In genomic region chr3:40540567-40541554, GRCm38 (mm10) we compare ENCODE assay signal across 8 mouse cellular contexts. TPM values are rescaled to one million over a fixed set of nuclear protein-coding genes. Genes with fewer than 3 reads are reported as not detected.
DNase-seq lines count a peak whose midpoint lies in the region; ATAC-seq and TF ChIP-seq lines count a peak whose summit lies in the region.

No protein-coding gene starts in this region.

- H3K4me1 ChIP-seq in ES-Bruce4 (ENCODE audit: control insufficient read depth, insufficient read depth, low read length): no peaks in the 10 kb centered on the region
- H3K4me1 ChIP-seq in forebrain, embryonic 12.5 days: peaks cover 3% of the 10 kb centered on the region; the same call in 1 of the 2 replicates
- 0 out of 2 replicates have a peak, but pooled peaks cover 5% of the 10 kb centered on the region for H3K4me1 ChIP-seq in heart, postnatal 0 days (ENCODE audit: control insufficient read depth, insufficient read depth)
- peaks cover 6% of the 10 kb centered on the region; the same call in 1 of the 2 replicates for H3K4me1 ChIP-seq in liver, embryonic 15.5 days (replicated peaks)
- H3K4me1 ChIP-seq in neural tube, embryonic 11.5 days (ENCODE audit: control insufficient read depth, insufficient read depth, low read length): no peaks in the 10 kb centered on the region
- no peaks in the 10 kb centered on the region for H3K4me1 ChIP-seq in stomach, embryonic 16.5 days (ENCODE audit: control insufficient read depth, insufficient read depth, low read length)

- TF ChIP-seq EP300 in ES-Bruce4 (IDR thresholded peaks at IDR 0.05; ENCODE audit: insufficient read depth, low read depth, low read length): no peak
- no peak for TF ChIP-seq EP300 in heart, postnatal 0 days (IDR thresholded peaks at IDR 0.05; ENCODE audit: low read depth)

- H3K36me3 ChIP-seq in ES-Bruce4 (ENCODE audit: control insufficient read depth, insufficient read depth, low read length, poor library complexity, severe bottlenecking): no peaks in the 10 kb centered on the region
- no peaks in the 10 kb centered on the region for H3K36me3 ChIP-seq in forebrain, embryonic 12.5 days (replicated peaks)
- H3K36me3 ChIP-seq in heart, postnatal 0 days (replicated peaks; ENCODE audit: control insufficient read depth, insufficient read depth, low read length): no peaks in the 10 kb centered on the region
- no peaks in the 10 kb centered on the region for H3K36me3 ChIP-seq in liver, embryonic 15.5 days (replicated peaks)
- no peaks in the 10 kb centered on the region for H3K36me3 ChIP-seq in neural tube, embryonic 11.5 days (ENCODE audit: control insufficient read depth, insufficient read depth, low read length)
- H3K36me3 ChIP-seq in stomach, embryonic 16.5 days (ENCODE audit: control insufficient read depth, insufficient read depth, low read length): no peaks in the 10 kb centered on the region

- peak; percentile 86 for DNase-seq in c-Kit-positive CD71-positive TER-119-positive erythroid progenitor cells, embryonic 14.5 days (ENCODE audit: low spot score)
- peak; percentile 61 for DNase-seq in heart, postnatal 0 days (ENCODE audit: low spot score)
- peak; percentile 95 to 96 for DNase-seq in kidney, postnatal 4 days
- DNase-seq in neural tube, embryonic 11.5 days (ENCODE audit: low spot score): peak; percentile 92

- peak overlapping the region; percentile 96 for H3K4me3 ChIP-seq in ES-Bruce4 (ENCODE audit: low read depth, low read length)
- H3K4me3 ChIP-seq in forebrain, embryonic 12.5 days (replicated peaks): peak overlapping the region; percentile 92
- H3K4me3 ChIP-seq in heart, postnatal 0 days (ENCODE audit: low read depth, low read length): peak overlapping the region; percentile 73
- H3K4me3 ChIP-seq in liver, embryonic 15.5 days (replicated peaks): peak overlapping the region; percentile 70
- peak overlapping the region; percentile 82 for H3K4me3 ChIP-seq in neural tube, embryonic 11.5 days (ENCODE audit: low read depth, low read length)
- peak overlapping the region; percentile 96 for H3K4me3 ChIP-seq in stomach, embryonic 16.5 days (replicated peaks; ENCODE audit: low read length)

- H3K27me3 ChIP-seq in ES-Bruce4 (ENCODE audit: control insufficient read depth, insufficient read depth, low read length, poor library complexity, severe bottlenecking): no peaks in the 10 kb centered on the region
- no peaks in the 10 kb centered on the region for H3K27me3 ChIP-seq in forebrain, embryonic 12.5 days
- no peaks in the 10 kb centered on the region for H3K27me3 ChIP-seq in heart, postnatal 0 days (ENCODE audit: control insufficient read depth, insufficient read depth, low read length)
- H3K27me3 ChIP-seq in liver, embryonic 15.5 days: no peaks in the 10 kb centered on the region
- H3K27me3 ChIP-seq in neural tube, embryonic 11.5 days (ENCODE audit: control insufficient read depth, insufficient read depth, low read length): no peaks in the 10 kb centered on the region
- H3K27me3 ChIP-seq in stomach, embryonic 16.5 days (ENCODE audit: control insufficient read depth, insufficient read depth, low read length): no peaks in the 10 kb centered on the region

- peak overlapping the region; percentile 74 for H3K4me2 ChIP-seq in forebrain, embryonic 12.5 days
- peak overlapping the region; percentile 75 for H3K4me2 ChIP-seq in heart, postnatal 0 days (ENCODE audit: low read depth, low read length)
- peak overlapping the region; percentile 77 for H3K4me2 ChIP-seq in liver, embryonic 15.5 days
- H3K4me2 ChIP-seq in neural tube, embryonic 11.5 days (ENCODE audit: low read depth): peak overlapping the region; percentile 39
- H3K4me2 ChIP-seq in stomach, embryonic 16.5 days (ENCODE audit: low read depth, low read length): peak overlapping the region; percentile 83

- TF ChIP-seq CTCF in ES-Bruce4 (IDR thresholded peaks at IDR 0.05; ENCODE audit: low read depth, low read length): no peak
- no peak for TF ChIP-seq CTCF in heart, postnatal 0 days (IDR thresholded peaks at IDR 0.05; ENCODE audit: low read depth)

- peak overlapping the region; percentile 78 for H3K9ac ChIP-seq in ES-Bruce4 (ENCODE audit: low read depth, poor library complexity, severe bottlenecking)
- peak overlapping the region; percentile 79 for H3K9ac ChIP-seq in forebrain, embryonic 12.5 days
- peak overlapping the region; percentile 46 for H3K9ac ChIP-seq in heart, postnatal 0 days (replicated peaks; ENCODE audit: low read depth, low read length)
- peak overlapping the region; percentile 60 for H3K9ac ChIP-seq in liver, embryonic 15.5 days
- peak overlapping the region; percentile 83 for H3K9ac ChIP-seq in neural tube, embryonic 11.5 days (ENCODE audit: low read length)
- peak overlapping the region; percentile 88 for H3K9ac ChIP-seq in stomach, embryonic 16.5 days (ENCODE audit: low read length)

- no peak for TF ChIP-seq POLR2A in ES-Bruce4 (IDR thresholded peaks at IDR 0.05; ENCODE audit: insufficient read depth, low read length)

- WGBS in forebrain, embryonic 12.5 days: 3% methylated on average over 44 of the region's 45 CpGs
- WGBS in heart, postnatal 0 days: 4% methylated on average over 38 of the region's 45 CpGs
- WGBS in liver, embryonic 15.5 days (ENCODE audit: insufficient replicate concordance): 3% methylated on average over 45 of the region's 45 CpGs
- 4% methylated on average over 45 of the region's 45 CpGs for WGBS in neural tube, embryonic 11.5 days
- 3% methylated on average over 45 of the region's 45 CpGs for WGBS in stomach, embryonic 16.5 days

- peak; percentile 98 for ATAC-seq in forebrain, embryonic 12.5 days (ENCODE audit: low FRiP score)
- ATAC-seq in heart, postnatal 0 days (ENCODE audit: insufficient read depth, low read depth): peak; percentile 95
- ATAC-seq in liver, embryonic 15.5 days (ENCODE audit: insufficient read depth): peak; percentile 66
- peak; percentile 92 for ATAC-seq in neural tube, embryonic 11.5 days (ENCODE audit: insufficient read depth, low FRiP score, low TSS enrichment)
- peak; percentile 96 for ATAC-seq in stomach, embryonic 16.5 days (ENCODE audit: insufficient read depth, low FRiP score)

- no peak overlapping the region for H3K27ac ChIP-seq in ES-Bruce4 (ENCODE audit: insufficient read depth, low read length)
- H3K27ac ChIP-seq in forebrain, embryonic 12.5 days: peak overlapping the region; percentile 61; the same call in 1 of the 2 replicates
- H3K27ac ChIP-seq in heart, postnatal 0 days (ENCODE audit: low read depth): no peak overlapping the region
- H3K27ac ChIP-seq in liver, embryonic 15.5 days (replicated peaks): no peak overlapping the region
- H3K27ac ChIP-seq in neural tube, embryonic 11.5 days (ENCODE audit: low read depth, low read length): no peak overlapping the region
- H3K27ac ChIP-seq in stomach, embryonic 16.5 days (ENCODE audit: low read length): no peak overlapping the region

- H3K9me3 ChIP-seq in ES-Bruce4 (replicated peaks; ENCODE audit: control insufficient read depth, insufficient read depth, low read length, poor library complexity, severe bottlenecking): no peaks in the 10 kb centered on the region
- no peaks in the 10 kb centered on the region for H3K9me3 ChIP-seq in forebrain, embryonic 12.5 days
- no peaks in the 10 kb centered on the region for H3K9me3 ChIP-seq in heart, postnatal 0 days (replicated peaks; ENCODE audit: control insufficient read depth, low read length)
- no peaks in the 10 kb centered on the region for H3K9me3 ChIP-seq in liver, embryonic 15.5 days (replicated peaks)
- H3K9me3 ChIP-seq in neural tube, embryonic 11.5 days (ENCODE audit: control insufficient read depth, low read length): no peaks in the 10 kb centered on the region
- no peaks in the 10 kb centered on the region for H3K9me3 ChIP-seq in stomach, embryonic 16.5 days (replicated peaks; ENCODE audit: control insufficient read depth, low read length)

RNA-seq across cellular contexts. Expression of gene Intu, which starts 9.8 kb away (rescaled TPM):
- 7.1 and 8.0 TPM in 2 replicates for polyA plus RNA-seq in ES-Bruce4 (2011; ENCODE audit: insufficient read depth, insufficient read length, low read depth, missing spikeins)
- polyA plus RNA-seq in forebrain, embryonic 12.5 days (2016; fragmentation: Nextera tagmentation; extraction: Ambion mirVana): 7.2 and 8.9 TPM in 2 replicates
- total RNA-seq in heart, postnatal 0 days (2014; rRNA removed; ENCODE audit: low replicate concordance): 5.8 and 11.4 TPM in 2 replicates
- 2.7 TPM in 2 replicates for polyA plus RNA-seq in heart, postnatal 0 days (2015; fragmentation: Nextera tagmentation; extraction: Ambion mirVana)
- polyA plus RNA-seq in liver, embryonic 15.5 days (2015; fragmentation: Nextera tagmentation; extraction: Ambion mirVana): 0.69 and 0.71 TPM in 2 replicates
- polyA plus RNA-seq in neural tube, embryonic 11.5 days (2014; fragmentation: Nextera tagmentation; extraction: Ambion mirVana): 7.6 and 8.1 TPM in 2 replicates
- 1.8 and 2.3 TPM in 2 replicates for polyA plus RNA-seq in stomach, embryonic 16.5 days (2015; fragmentation: Nextera tagmentation; extraction: Ambion mirVana)
